Mouse (Mus musculus) liver, embryonic 14.5 days (tissue): ENCODE results near the gene Sfxn1. TPM values are rescaled to one million over a fixed set of nuclear protein-coding genes. Genes with fewer than 3 reads are reported as not detected.

Experiments used
- ATAC-seq: fragments of 200-750 bp; cut with Nextera tagmentation; 2 replicates; pipeline ENCODE4 v1.8.0; 2017; ENCODE audit warnings: moderate number of reproducible peaks, mild to moderate bottlenecking, moderate library complexity; ENCODE audit not compliant: insufficient read depth
- DNase-seq, 3 experiments: peaks; one replicate each; pipeline ENCODE4 v3.0.0-alpha.2; 2012 to 2013; ENCODE audit warnings: low read depth in 3 of 3, low spot score in 3 of 3
- H3K27ac ChIP-seq: fragments of 300-500 bp; sonication (generic); 2 replicates; pipeline ENCODE4 v1.5.1; 2014; ENCODE audit warnings: moderate library complexity, mild to moderate bottlenecking, control low read depth, inconsistent platforms
- H3K27me3 ChIP-seq: fragments of 300-500 bp; sonication (generic); 2 replicates; pipeline ENCODE4 v1.6.1; 2014; ENCODE audit warnings: mild to moderate bottlenecking, low read length, moderate library complexity; ENCODE audit not compliant: control insufficient read depth, insufficient read depth
- H3K36me3 ChIP-seq: fragments of 300-500 bp; sonication (generic); replicated peaks from 2 replicates; pipeline ENCODE4 v1.6.1; 2014; ENCODE audit warnings: low read depth; ENCODE audit not compliant: control insufficient read depth, insufficient read depth
- H3K4me1 ChIP-seq, 2 experiments: fragments of 200-500 bp in 1 of 2; fragments of 300-500 bp in 1 of 2; sonication (generic) in 1 of 2; replicated peaks; 2 replicates each; pipeline ENCODE4 v1.6.1; 2012 to 2014; ENCODE audit warnings: antibody characterized with exemption in 1 of 2, inconsistent platforms in 1 of 2, low read length in 1 of 2; ENCODE audit not compliant: control insufficient read depth in 2 of 2, insufficient read depth in 2 of 2
- H3K4me2 ChIP-seq: fragments of 300-500 bp; sonication (generic); 2 replicates; pipeline ENCODE4 v1.6.1; 2014; ENCODE audit warnings: low read depth, mild to moderate bottlenecking, control low read depth, moderate library complexity
- H3K4me3 ChIP-seq, 2 experiments: fragments of 200-500 bp in 1 of 2; fragments of 300-500 bp in 1 of 2; sonication (generic) in 1 of 2; 2 replicates each; pipeline ENCODE4 v1.5.1; 2012 to 2014; ENCODE audit warnings: low read depth in 2 of 2, low read length in 2 of 2, mild to moderate bottlenecking in 2 of 2, control low read depth in 1 of 2, inconsistent platforms in 1 of 2, moderate library complexity in 1 of 2; ENCODE audit not compliant: insufficient read depth in 1 of 2
- H3K9ac ChIP-seq: fragments of 300-500 bp; sonication (generic); replicated peaks from 2 replicates; pipeline ENCODE4 v1.6.1; 2014; ENCODE audit warnings: mild to moderate bottlenecking, control low read depth, moderate library complexity
- H3K9me3 ChIP-seq: fragments of 300-500 bp; sonication (generic); 2 replicates; pipeline ENCODE4 v1.6.1; 2016; ENCODE audit warnings: low read length, mixed read lengths; ENCODE audit not compliant: control insufficient read depth
- CTCF ChIP-seq: IDR thresholded peaks from 2 replicates; pipeline ENCODE4 v1.5.1; 2016; ENCODE audit warnings: antibody characterized with exemption, low read depth, control low read depth
- EP300 ChIP-seq: IDR thresholded peaks from 2 replicates; pipeline ENCODE4 v1.6.1; 2016; ENCODE audit warnings: antibody characterized with exemption, low read depth
- WGBS: fragments of 180-500 bp; shearing (Covaris S2); extraction: QIAGEN DNeasy Blood & Tissue Kit; methylation state at CpG from one replicate; pipeline ENCODE4 v1.1.7; 2014; ENCODE audit not compliant: insufficient replicate concordance; 5-methylcytosine and 5-hydroxymethylcytosine counted together
- polyA plus RNA-seq, 2 experiments: library from polyadenylated mRNA; depleted of rRNA in 1 of 2; stranded (reverse) in 1 of 2; unstranded in 1 of 2; fragments of >200 nt; fragmentation: Nextera tagmentation in 1 of 2; extraction: Ambion mirVana in 1 of 2; gene quantifications; 2 replicates each; pipeline versions ENCODE4 v1.2.1 to v1.2.3; 2012 to 2014

Gene Sfxn1
- polyA plus RNA-seq, 2 experiments, result 26.9 to 62.7 TPM

DNA sequence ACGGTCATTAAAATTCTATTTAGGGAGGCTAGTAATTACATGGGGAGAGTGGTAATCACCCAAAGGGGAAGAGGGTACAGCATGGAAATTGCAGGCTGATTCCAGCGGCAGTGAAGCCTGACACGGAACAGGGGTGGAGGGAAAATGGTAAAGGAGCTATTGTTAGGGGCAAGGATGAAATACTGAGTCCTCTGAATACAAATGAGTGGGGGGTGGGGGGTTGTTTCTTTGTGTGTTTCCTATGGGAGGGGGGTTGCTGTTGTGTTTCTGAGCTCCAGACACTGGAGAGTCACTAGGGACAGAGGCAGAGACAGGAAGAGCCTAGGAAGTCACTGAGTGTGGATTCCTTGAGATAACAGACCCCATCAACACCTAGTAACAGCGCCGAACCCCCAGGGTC lies 72.1 kb downstream of the Sfxn1 start:
- Histone ChIP-seq H3K4me1 (no peaks in the 10 kb centered on the region), H3K27me3 (no peaks in the 10 kb centered on the region), H3K9ac (no peak overlapping the region), H3K9me3 (no peaks in the 10 kb centered on the region), H3K36me3 (no peaks in the 10 kb centered on the region), H3K27ac (no peak overlapping the region), H3K4me3 (no peak overlapping the region), H3K4me2 (no peak overlapping the region)
- TF ChIP-seq EP300 (no peak), CTCF (no peak)
- DNase-seq, result no peak
- WGBS, result 13% methylated on average over 5 of the region's 5 CpGs
- no peak for ATAC-seq

DNA sequence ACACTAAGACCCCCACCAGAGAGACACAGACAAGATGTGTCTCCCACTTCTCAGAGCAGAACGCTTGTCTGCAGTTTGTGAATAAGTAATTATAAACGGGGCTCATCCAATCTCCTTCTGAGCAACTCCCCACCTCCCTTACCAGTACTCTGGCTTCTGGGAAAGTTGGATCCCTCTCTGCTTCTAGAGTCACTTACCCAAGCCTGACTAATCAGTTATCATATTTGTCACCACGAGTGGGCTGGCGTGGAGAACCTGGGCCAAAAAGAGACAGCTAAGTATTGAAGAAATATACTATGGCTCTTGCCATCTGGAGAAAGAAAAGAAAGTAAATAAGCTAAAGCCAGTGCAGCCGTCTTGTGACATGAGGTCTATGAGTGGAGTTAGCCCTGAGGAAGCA lies 73.0 kb downstream of the Sfxn1 start:
- Histone ChIP-seq H3K27me3 (no peaks in the 10 kb centered on the region), H3K4me2 (no peak overlapping the region), H3K9me3 (no peaks in the 10 kb centered on the region), H3K4me3 (no peak overlapping the region), H3K27ac (no peak overlapping the region), H3K9ac (no peak overlapping the region), H3K4me1 (no peaks in the 10 kb centered on the region), H3K36me3 (no peaks in the 10 kb centered on the region)
- TF ChIP-seq EP300, result no peak
- no peak for TF ChIP-seq CTCF
- ATAC-seq (no peak), DNase-seq (no peak)
- 48% methylated on average over 5 of the region's 5 CpGs for WGBS

GRCm38 (mm10) chr13:54147328-54147727 lies 75.7 kb downstream of the Sfxn1 start:
- Histone ChIP-seq H3K36me3 (no peaks in the 10 kb centered on the region), H3K9ac (no peak overlapping the region), H3K27ac (no peak overlapping the region), H3K9me3 (no peaks in the 10 kb centered on the region), H3K27me3 (no peaks in the 10 kb centered on the region), H3K4me1 (no peaks in the 10 kb centered on the region), H3K4me3 (no peak overlapping the region), H3K4me2 (no peak overlapping the region)
- no peak for ATAC-seq
- DNase-seq, result no peak
- no peak for TF ChIP-seq EP300
- peak; percentile 39 for TF ChIP-seq CTCF
- WGBS, result 44% methylated on average over 1 of the region's 1 CpGs

GRCm38 (mm10) chr13:54152421-54152820 lies 80.8 kb downstream of the Sfxn1 start:
- no peak overlapping the region for H3K4me2 ChIP-seq
- TF ChIP-seq EP300, result no peak
- 0 out of 2 replicates have a peak, but pooled peaks have one; percentile 11 for TF ChIP-seq CTCF

GRCm38 (mm10) chr13:54152911-54153310 lies 81.2 kb downstream of the Sfxn1 start:
- Histone ChIP-seq H3K27me3 (no peaks in the 10 kb centered on the region), H3K4me2 (no peak overlapping the region), H3K27ac (no peak overlapping the region), H3K4me1 (no peaks in the 10 kb centered on the region), H3K9me3 (no peaks in the 10 kb centered on the region), H3K4me3 (no peak overlapping the region), H3K9ac (no peak overlapping the region), H3K36me3 (no peaks in the 10 kb centered on the region)
- TF ChIP-seq EP300 (no peak), CTCF (no peak)
- 63% methylated on average over 7 of the region's 7 CpGs for WGBS
- DNase-seq (no peak), ATAC-seq (no peak)

More at GRCm38 (mm10) chr13:54152421-54152820, 80.8 kb downstream of the Sfxn1 start:
- Histone ChIP-seq H3K4me1 (no peaks in the 10 kb centered on the region), H3K27ac (no peak overlapping the region), H3K9ac (no peak overlapping the region), H3K9me3 (no peaks in the 10 kb centered on the region), H3K4me3 (no peak overlapping the region), H3K36me3 (no peaks in the 10 kb centered on the region), H3K27me3 (no peaks in the 10 kb centered on the region)
- ATAC-seq (no peak), DNase-seq (no peak)
- WGBS, result 60% methylated on average over 1 of the region's 1 CpGs
